Comparison of ENCODE assay signal across 10 mouse cellular contexts in genomic region chr1:120468891-120469290, GRCm38 (mm10). TPM values are rescaled to one million over a fixed set of nuclear protein-coding genes. Genes with fewer than 3 reads are reported as not detected.
DNase-seq lines count a peak whose midpoint lies in the region; ATAC-seq and TF ChIP-seq lines count a peak whose summit lies in the region.
"Had no signal": no experiment of that assay in that cellular context is flagged by ENCODE, and none has a peak within 500 bp of the region (broad histone marks: within the 10 kb centered on the region; RNA-seq: fewer than 3 reads in every experiment).

No protein-coding gene starts in this region.

- 11% methylated on average over 15 of the region's 15 CpGs for WGBS in forebrain, embryonic 14.5 days
- 8% methylated on average over 15 of the region's 15 CpGs for WGBS in intestine, embryonic 15.5 days
- 14% methylated on average over 15 of the region's 15 CpGs for WGBS in limb, embryonic 11.5 days
- WGBS in olfactory bulb, adult 2 months: 33% methylated on average over 15 of the region's 15 CpGs

- H3K4me2 ChIP-seq in forebrain, embryonic 14.5 days (ENCODE audit: low read length): no peak overlapping the region
- no peak overlapping the region for H3K4me2 ChIP-seq in intestine, embryonic 15.5 days (replicated peaks)
- H3K4me2 ChIP-seq in limb, embryonic 11.5 days (ENCODE audit: low read depth, severe bottlenecking): no peak overlapping the region
- H3K4me2 ChIP-seq: embryonic facial prominence, embryonic 12.5 days had no signal

- H3K4me1 ChIP-seq in forebrain, embryonic 14.5 days (ENCODE audit: control insufficient read depth, insufficient read depth, low read length): no peaks in the 10 kb centered on the region
- H3K4me1 ChIP-seq in intestine, embryonic 15.5 days (replicated peaks): no peaks in the 10 kb centered on the region
- H3K4me1 ChIP-seq in limb, embryonic 11.5 days (ENCODE audit: control insufficient read depth, insufficient read depth, low read length): no peaks in the 10 kb centered on the region
- peaks cover 5% of the 10 kb centered on the region for H3K4me1 ChIP-seq in olfactory bulb, adult 2 months (ENCODE audit: control insufficient read depth, insufficient read depth, low read length)

- no peaks in the 10 kb centered on the region for H3K9me3 ChIP-seq in forebrain, embryonic 14.5 days (replicated peaks; ENCODE audit: control insufficient read depth, low read length)
- no peaks in the 10 kb centered on the region for H3K9me3 ChIP-seq in intestine, embryonic 15.5 days
- H3K9me3 ChIP-seq in limb, embryonic 11.5 days (ENCODE audit: control insufficient read depth, low read length): no peaks in the 10 kb centered on the region
- H3K9me3 ChIP-seq: embryonic facial prominence, embryonic 12.5 days had no signal

- peak; percentile 8 for DNase-seq in kidney, adult 18-20 months
- no peak for DNase-seq in kidney, adult 11 months
- DNase-seq in adrenal gland, adult (ENCODE audit: inconsistent age in 2 of 2, low spot score in 1 of 2): peak; percentile 55 to 85
- peak; percentile 45 for DNase-seq in forebrain, embryonic 14.5 days (ENCODE audit: low spot score)
- peak; percentile 81 for DNase-seq in limb, embryonic 11.5 days (ENCODE audit: low spot score)
- DNase-seq in urinary bladder, postnatal 4 days (ENCODE audit: low spot score in 2 of 2): peak; percentile 28 to 65

- H3K4me3 ChIP-seq in forebrain, embryonic 14.5 days (ENCODE audit: low read depth, low read length): no peak overlapping the region
- no peak overlapping the region for H3K4me3 ChIP-seq in intestine, embryonic 15.5 days (replicated peaks)
- H3K4me3 ChIP-seq in limb, embryonic 11.5 days (ENCODE audit: low read depth, low read length): no peak overlapping the region
- H3K4me3 ChIP-seq in olfactory bulb, adult 2 months (ENCODE audit: insufficient read depth, low read depth, low read length): no peak overlapping the region
- H3K4me3 ChIP-seq: embryonic facial prominence, embryonic 12.5 days; megakaryocyte, embryonic 14.5 days had no signal

- 0 out of 2 replicates have a peak, but pooled peaks have one; percentile 18 for ATAC-seq in forebrain, embryonic 14.5 days
- peak; percentile 41 for ATAC-seq in intestine, embryonic 15.5 days
- ATAC-seq in limb, embryonic 11.5 days (ENCODE audit: insufficient number of reproducible peaks, low FRiP score, low TSS enrichment, low read depth): no peak

- H3K9ac ChIP-seq in forebrain, embryonic 14.5 days (ENCODE audit: low read length): no peak overlapping the region
- no peak overlapping the region for H3K9ac ChIP-seq in intestine, embryonic 15.5 days
- no peak overlapping the region for H3K9ac ChIP-seq in limb, embryonic 11.5 days (ENCODE audit: low read length)
- H3K9ac ChIP-seq: embryonic facial prominence, embryonic 12.5 days had no signal

- H3K27ac ChIP-seq in forebrain, embryonic 14.5 days (ENCODE audit: low read depth, low read length): no peak overlapping the region
- H3K27ac ChIP-seq in intestine, embryonic 15.5 days: no peak overlapping the region
- no peak overlapping the region for H3K27ac ChIP-seq in limb, embryonic 11.5 days (replicated peaks; ENCODE audit: low read depth, low read length)
- no peak overlapping the region for H3K27ac ChIP-seq in olfactory bulb, adult 2 months (ENCODE audit: insufficient read depth, low read depth, low read length)
- H3K27ac ChIP-seq: embryonic facial prominence, embryonic 12.5 days had no signal

- no peak for TF ChIP-seq POLR2A in olfactory bulb, adult 2 months (IDR thresholded peaks at IDR 0.05; ENCODE audit: insufficient read depth, low read depth, low read length)

- TF ChIP-seq CTCF in olfactory bulb, adult 2 months (IDR thresholded peaks at IDR 0.05; ENCODE audit: insufficient read depth, low read depth, low read length): peak; percentile 66

- H3K27me3 ChIP-seq in forebrain, embryonic 14.5 days (replicated peaks; ENCODE audit: control insufficient read depth, insufficient read depth, low read length): no peaks in the 10 kb centered on the region
- no peaks in the 10 kb centered on the region; the same call in 1 of the 2 replicates for H3K27me3 ChIP-seq in intestine, embryonic 15.5 days (replicated peaks)
- H3K27me3 ChIP-seq in limb, embryonic 11.5 days (ENCODE audit: control insufficient read depth, insufficient read depth, low read length): no peaks in the 10 kb centered on the region
- H3K27me3 ChIP-seq: embryonic facial prominence, embryonic 12.5 days had no signal

- H3K36me3 ChIP-seq in forebrain, embryonic 14.5 days (ENCODE audit: control insufficient read depth, insufficient read depth, low read length): no peaks in the 10 kb centered on the region
- no peaks in the 10 kb centered on the region for H3K36me3 ChIP-seq in intestine, embryonic 15.5 days
- H3K36me3 ChIP-seq in limb, embryonic 11.5 days (ENCODE audit: control insufficient read depth, insufficient read depth, low read length): no peaks in the 10 kb centered on the region
- H3K36me3 ChIP-seq: embryonic facial prominence, embryonic 12.5 days had no signal

RNA-seq across cellular contexts. Expression of gene Marco, which starts 35.9 kb away (rescaled TPM):
- not detected in 2 replicates for polyA plus RNA-seq in forebrain, embryonic 14.5 days (2014; fragmentation: Nextera tagmentation; extraction: Ambion mirVana)
- polyA plus RNA-seq in intestine, embryonic 15.5 days (2015; fragmentation: Nextera tagmentation; extraction: Ambion mirVana): 0.40 and 0.64 TPM in 2 replicates
- polyA plus RNA-seq in limb, embryonic 11.5 days (2014; fragmentation: Nextera tagmentation; extraction: Ambion mirVana): 0.21 TPM in 1 of 2 replicates, not detected in the other
- not detected in 2 replicates for polyA plus RNA-seq in olfactory bulb, adult 2 months (2012; ENCODE audit: insufficient read depth, insufficient read length, low replicate concordance, missing spikeins)
